Mouse (Mus musculus) CH12.LX (cell line): ENCODE measurements around the gene Grifin. TPM values are rescaled to one million over a fixed set of nuclear protein-coding genes. Genes with fewer than 3 reads are reported as not detected.
A peak's percentile ranks its signal among the peaks of the same experiment; 100 is the strongest.

Experiments
- DNase-seq: peaks from one replicate; pipeline ENCODE4 v3.0.0-alpha.2; 2013; ENCODE audit errors: extremely low read depth
- H3K27ac ChIP-seq: 2 replicates; pipeline ENCODE4 v1.5.1; 2012; ENCODE audit warnings: low read depth, mild to moderate bottlenecking, control low read depth, moderate library complexity; ENCODE audit not compliant: insufficient read depth
- H3K27me3 ChIP-seq: replicated peaks from 2 replicates; pipeline ENCODE3; 2012; ENCODE audit warnings: inconsistent platforms
- H3K36me3 ChIP-seq, 2 experiments: replicated peaks in 1 of 2; 2 replicates each; pipeline versions ENCODE3 to v1.6.1; 2012; ENCODE audit warnings: inconsistent platforms in 1 of 2, low read length in 1 of 2, mild to moderate bottlenecking in 1 of 2, mixed read lengths in 1 of 2, moderate library complexity in 1 of 2; ENCODE audit not compliant: control insufficient read depth in 1 of 2, insufficient read depth in 1 of 2
- H3K4me1 ChIP-seq, 2 experiments: 2 replicates each; pipeline ENCODE4 v1.6.1; 2012; ENCODE audit warnings: inconsistent platforms in 1 of 2, moderate library complexity in 1 of 2; ENCODE audit not compliant: insufficient read depth in 2 of 2, control insufficient read depth in 1 of 2
- H3K4me2 ChIP-seq: 2 replicates; pipeline ENCODE4 v1.6.1; 2012; ENCODE audit warnings: low read depth, mild to moderate bottlenecking, control low read depth; ENCODE audit not compliant: poor library complexity, insufficient read depth, severe bottlenecking
- H3K4me3 ChIP-seq, 3 experiments: fragments of 150-350 bp in 1 of 3; sonication (generic) in 1 of 3; replicated peaks in 1 of 3; 2 replicates each; pipeline versions ENCODE3 to v1.5.1; 2011 to 2012; ENCODE audit warnings: low read depth in 2 of 3, low read length in 2 of 3, mild to moderate bottlenecking in 2 of 3, moderate library complexity in 2 of 3, control low read depth in 1 of 3, improper control_type of control experiment in 1 of 3, inconsistent platforms in 1 of 3, mixed read lengths in 1 of 3; ENCODE audit not compliant: poor library complexity in 1 of 3
- H3K79me2 ChIP-seq: replicated peaks from 2 replicates; pipeline ENCODE4 v1.6.1; 2012; ENCODE audit warnings: mild to moderate bottlenecking, moderate library complexity; ENCODE audit not compliant: control insufficient read depth, poor library complexity, insufficient read depth, severe bottlenecking; ENCODE audit errors: extremely low read depth
- H3K9ac ChIP-seq: 2 replicates; pipeline ENCODE4 v1.6.1; 2012; ENCODE audit warnings: low read depth, mild to moderate bottlenecking, control low read depth, moderate library complexity; ENCODE audit not compliant: insufficient read depth
- H3K9me3 ChIP-seq: replicated peaks from 2 replicates; pipeline ENCODE3; 2012; ENCODE audit warnings: low read length, inconsistent platforms, mixed read lengths
- BHLHE40 ChIP-seq: IDR thresholded peaks from 2 replicates; pipeline ENCODE4 v1.6.1; 2011; ENCODE audit warnings: mild to moderate bottlenecking, low read depth, low read length, improper control_type of control experiment
- CTCF ChIP-seq, 2 experiments: IDR thresholded peaks in 1 of 2; conservative IDR thresholded peaks in 1 of 2; 2 replicates each; pipeline ENCODE4 v1.5.1; 2011 to 2012; ENCODE audit warnings: low read depth in 2 of 2, low read length in 2 of 2, improper control_type of control experiment in 1 of 2, inconsistent platforms in 1 of 2, mild to moderate bottlenecking in 1 of 2, moderate library complexity in 1 of 2
- EP300 ChIP-seq: IDR thresholded peaks from 2 replicates; pipeline ENCODE4 v1.6.1; 2011; ENCODE audit warnings: low read length, improper control_type of control experiment
- ETS1 ChIP-seq: conservative IDR thresholded peaks from 2 replicates; pipeline ENCODE4 v1.6.1; 2012; ENCODE audit warnings: low read depth, mild to moderate bottlenecking, inconsistent platforms, low read length, improper control_type of control experiment, moderate library complexity
- GABPA ChIP-seq: IDR thresholded peaks from 2 replicates; pipeline ENCODE4 v1.6.1; 2012; ENCODE audit warnings: low read depth, low read length, improper control_type of control experiment, inconsistent platforms; ENCODE audit not compliant: insufficient replicate concordance
- NRF1 ChIP-seq: IDR thresholded peaks from 2 replicates; pipeline ENCODE4 v1.6.1; 2014; ENCODE audit warnings: low read depth, mild to moderate bottlenecking, inconsistent platforms, low read length, improper control_type of control experiment, moderate library complexity
- RCOR1 ChIP-seq: conservative IDR thresholded peaks from 2 replicates; pipeline ENCODE4 v1.6.1; 2012; ENCODE audit warnings: low read depth, mild to moderate bottlenecking, inconsistent platforms, low read length, improper control_type of control experiment
- ZMIZ1 ChIP-seq: IDR thresholded peaks from 2 replicates; pipeline ENCODE4 v1.6.1; 2012; ENCODE audit warnings: low read depth, mild to moderate bottlenecking, inconsistent platforms, low read length, improper control_type of control experiment
- ZNF384 ChIP-seq: IDR thresholded peaks from 2 replicates; pipeline ENCODE4 v1.6.1; 2012; ENCODE audit warnings: low read depth, low read length, improper control_type of control experiment, inconsistent platforms
- dilution Hi-C: fragments of 300-500 bp; cut with MboI; formaldehyde crosslinking; loops from 2 replicates; pipeline ENCODE4 v1.14.3; 2020; ENCODE audit warnings: low sequenced_read_pairs; ENCODE audit not compliant: extremely low pct_unique_long_range_greater_than_20kb, extremely low pct_ligation_motif_present
- in situ Hi-C: fragments of 300-500 bp; cut with MboI; formaldehyde crosslinking; loops from 3 replicates; pipeline ENCODE4 v1.14.3; 2019; ENCODE audit warnings: low sequenced_read_pairs, low pct_ligation_motif_present, low pct_unique_long_range_greater_than_20kb, mixed read lengths
- polyA plus RNA-seq: library from polyadenylated mRNA; unstranded; fragments of >175 nt; gene quantifications from 2 replicates; pipeline ENCODE4 v1.2.1, GENCODE M21; 2012; ENCODE audit warnings: low read depth; ENCODE audit not compliant: insufficient read length
- total RNA-seq, 2 experiments: library from RNA; depleted of rRNA; stranded (reverse); fragments of 300-350 nt in 1 of 2; fragments of >200 nt in 1 of 2; gene quantifications; 2 replicates each; pipeline ENCODE4 v1.2.3; 2012 to 2014

Grifin gene
- total and polyA plus RNA-seq, 3 experiments = not detected

- TF ChIP-seq ETS1 = no peak
- no peak for TF ChIP-seq NRF1
- TF ChIP-seq EP300 = no peak
- no peak for TF ChIP-seq RCOR1
- no peak for TF ChIP-seq BHLHE40
- no peak overlapping the region for H3K4me3 ChIP-seq
- H3K79me2 ChIP-seq = no peaks in the 10 kb centered on the region
- no peak for DNase-seq
- H3K9ac ChIP-seq = no peak overlapping the region
- in situ Hi-C loops = no loop called here
- H3K36me3 ChIP-seq = no peaks in the 10 kb centered on the region
- dilution Hi-C loops = no loop called here
- peaks cover 0 to 8% of the 10 kb centered on the region in 2 experiments; a peak in 3 of 4 replicates for H3K4me1 ChIP-seq
- peaks cover 11% of the 10 kb centered on the region for H3K27me3 ChIP-seq
- H3K9me3 ChIP-seq = peaks cover 2% of the 10 kb centered on the region
- H3K4me2 ChIP-seq = no peak overlapping the region
- H3K27ac ChIP-seq = no peak overlapping the region
These were observed 6.8 kb upstream of the Grifin start for GRCm38 (mm10) chr5:140571673-140572072.

- H3K79me2 ChIP-seq = no peaks in the 10 kb centered on the region
- H3K9me3 ChIP-seq = peaks cover 2% of the 10 kb centered on the region
- no peak overlapping the region for H3K4me2 ChIP-seq
- dilution Hi-C loops (no loop called here), in situ Hi-C loops (no loop called here)
- no peak overlapping the region for H3K9ac ChIP-seq
- no peaks in the 10 kb centered on the region for H3K36me3 ChIP-seq
- H3K27me3 ChIP-seq = peaks cover 11% of the 10 kb centered on the region
- H3K4me1 ChIP-seq = peaks cover 0 to 8% of the 10 kb centered on the region in 2 experiments; a peak in 3 of 4 replicates
- no peak overlapping the region for H3K4me3 ChIP-seq
- no peak overlapping the region for H3K27ac ChIP-seq
- DNase-seq = no peak
- no peak for TF ChIP-seq GABPA
- TF ChIP-seq, all 38 proteins: peak for 0
These were observed 6.3 kb upstream of the Grifin start for GRCm38 (mm10) chr5:140571201-140571600.

- Histone ChIP-seq H3K79me2 (no peaks in the 10 kb centered on the region), H3K9ac (no peak overlapping the region), H3K9me3 (no peaks in the 10 kb centered on the region), H3K27me3 (peaks cover 12% of the 10 kb centered on the region), H3K4me1 (peaks cover 0 to 8% of the 10 kb centered on the region in 2 experiments; a peak in 3 of 4 replicates), H3K4me3 (no peak overlapping the region), H3K4me2 (no peak overlapping the region), H3K27ac (no peak overlapping the region), H3K36me3 (no peaks in the 10 kb centered on the region)
- DNase-seq = no peak
- in situ Hi-C loops = no loop called here
- dilution Hi-C loops = no loop called here
- TF ChIP-seq ZMIZ1 (no peak), CTCF (conservative IDR thresholded peaks at IDR 0.05 in 1 of 2, IDR thresholded peaks at IDR 0.05 in 1 of 2; ENCODE audit: low read depth in 2 of 2, low read length in 2 of 2) (0 out of 4 replicates have a peak, but pooled peaks of 1 of the 2 experiments have one; percentile 3), ZNF384 (no peak)
These were observed 5.5 kb upstream of the Grifin start for GRCm38 (mm10) chr5:140570223-140570870.
